Mouse (Mus musculus) embryonic facial prominence, embryonic 14.5 days (tissue): Measurements from ENCODE around the gene Trp53tg5. TPM values are rescaled to one million over a fixed set of nuclear protein-coding genes. Genes with fewer than 3 reads are reported as not detected.

ENCODE experiments used
- ATAC-seq: fragments of 200-750 bp; cut with Nextera tagmentation; 2 replicates; pipeline ENCODE4 v1.8.0; 2017; ENCODE audit warnings: low read depth, moderate number of reproducible peaks, moderate TSS enrichment
- DNase-seq: peaks from one replicate; pipeline ENCODE4 v3.0.0-alpha.2; 2015; ENCODE audit warnings: low spot score
- H3K27ac ChIP-seq: fragments of 300-500 bp; sonication (generic); replicated peaks from 2 replicates; pipeline ENCODE4 v1.5.1; 2014; ENCODE audit warnings: low read depth, mild to moderate bottlenecking, low read length, moderate library complexity
- H3K27me3 ChIP-seq: fragments of 300-500 bp; sonication (generic); replicated peaks from 2 replicates; pipeline ENCODE4 v1.6.1; 2014; ENCODE audit warnings: low read length; ENCODE audit not compliant: control insufficient read depth, insufficient read depth
- H3K36me3 ChIP-seq: fragments of 300-500 bp; sonication (generic); 2 replicates; pipeline ENCODE4 v1.6.1; 2014; ENCODE audit warnings: low read length, mixed read lengths; ENCODE audit not compliant: control insufficient read depth, insufficient read depth
- H3K4me1 ChIP-seq: fragments of 300-500 bp; sonication (generic); 2 replicates; pipeline ENCODE4 v1.6.1; 2014; ENCODE audit warnings: antibody characterized with exemption, low read length; ENCODE audit not compliant: control insufficient read depth, insufficient read depth
- H3K4me2 ChIP-seq: fragments of 300-500 bp; sonication (generic); 2 replicates; pipeline ENCODE4 v1.6.1; 2014; ENCODE audit warnings: low read depth, mild to moderate bottlenecking, low read length, moderate library complexity, mixed read lengths
- H3K4me3 ChIP-seq: fragments of 300-500 bp; sonication (generic); 2 replicates; pipeline ENCODE4 v1.5.1; 2014; ENCODE audit warnings: low read depth, mild to moderate bottlenecking, low read length
- H3K9ac ChIP-seq: fragments of 300-500 bp; sonication (generic); 2 replicates; pipeline ENCODE4 v1.6.1; 2014; ENCODE audit warnings: low read depth, mild to moderate bottlenecking, low read length, moderate library complexity, mixed read lengths
- H3K9me3 ChIP-seq: fragments of 300-500 bp; sonication (generic); 2 replicates; pipeline ENCODE4 v1.6.1; 2016; ENCODE audit warnings: low read length; ENCODE audit not compliant: control insufficient read depth
- WGBS: fragments of 180-500 bp; shearing (Covaris S2); extraction: QIAGEN DNeasy Blood & Tissue Kit; methylation state at CpG from one replicate; pipeline ENCODE4 v1.1.7; 2014; 5-methylcytosine and 5-hydroxymethylcytosine counted together
- polyA plus RNA-seq: library from polyadenylated mRNA; unstranded; fragments of >200 nt; fragmentation: Nextera tagmentation; extraction: Ambion mirVana; gene quantifications from 2 replicates; pipeline ENCODE4 v1.2.1, GENCODE M21; 2014

The Trp53tg5 gene
- polyA plus RNA-seq, 1 experiment from 2014 or later, result not detected

DNA sequence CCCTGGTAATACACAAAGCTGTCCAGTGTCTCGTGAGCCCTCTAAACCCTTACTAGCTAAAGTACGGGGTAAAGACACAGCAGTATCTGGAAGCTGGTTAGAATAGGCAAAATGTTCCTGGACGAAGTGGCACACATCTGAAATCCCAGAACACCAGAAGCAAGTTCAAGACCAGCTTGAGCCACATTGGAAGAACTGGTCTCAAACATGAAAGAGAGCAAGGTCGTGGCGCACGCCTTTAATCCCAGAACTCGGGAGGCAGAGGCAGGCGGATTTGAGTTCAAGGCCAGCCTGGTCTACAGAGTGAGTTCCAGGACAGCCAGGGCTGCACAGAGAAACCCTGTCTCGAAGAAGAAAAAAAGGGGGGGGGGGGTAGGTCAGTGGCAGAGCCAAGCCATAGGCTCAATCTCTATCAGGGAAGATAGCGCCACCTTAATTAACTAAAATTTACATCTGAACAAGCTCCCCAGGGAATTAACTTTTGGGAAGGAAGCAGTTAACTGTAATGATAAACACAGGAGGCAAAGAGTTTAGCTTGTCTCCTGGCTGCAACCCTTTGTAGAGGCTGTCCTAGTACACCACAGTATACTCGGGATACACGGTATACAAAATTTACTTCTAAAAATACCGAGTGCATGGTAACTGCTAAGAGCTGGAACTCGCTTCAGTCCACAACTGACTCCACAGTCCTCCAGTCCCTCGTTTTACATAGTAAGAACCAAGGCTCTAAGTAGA, 43.5 kb downstream of the Trp53tg5 start:
- ATAC-seq, result 0 out of 2 replicates have a peak, but pooled peaks have one; percentile 16
- peak overlapping the region; percentile 53 for H3K27ac ChIP-seq
- H3K4me2 ChIP-seq, result 0 out of 2 replicates have a peak overlapping the region, but pooled peaks have one; percentile 44
- peaks cover 40% of the 10 kb centered on the region for H3K4me1 ChIP-seq
- no peaks in the 10 kb centered on the region for H3K27me3 ChIP-seq
- peaks cover 42% of the 10 kb centered on the region for H3K36me3 ChIP-seq
- no peaks in the 10 kb centered on the region for H3K9me3 ChIP-seq
- no peak for DNase-seq
- H3K4me3 ChIP-seq, result no peak overlapping the region
- H3K9ac ChIP-seq, result no peak overlapping the region
- WGBS, result 53% methylated on average over 15 of the region's 15 CpGs

DNA sequence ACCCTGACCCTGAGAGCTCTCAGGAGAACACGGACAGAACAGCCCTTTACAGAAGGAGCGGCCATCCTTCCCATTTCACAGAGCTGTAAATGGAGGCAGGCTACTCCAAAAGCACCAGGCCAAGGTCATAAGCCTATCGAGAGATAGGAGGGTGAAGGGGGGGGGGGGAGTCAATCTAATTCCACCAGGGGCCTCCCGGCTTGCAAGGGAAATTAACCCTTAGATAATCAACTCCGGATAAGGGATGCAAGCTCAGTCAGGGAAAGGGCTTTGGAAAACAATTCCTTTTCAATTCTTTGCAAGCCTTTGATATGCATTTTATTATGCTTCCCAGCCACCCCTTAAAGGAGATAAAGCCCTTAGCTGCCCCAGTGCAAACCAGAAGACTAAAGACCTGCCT, 45.1 kb downstream of the Trp53tg5 start:
- Histone ChIP-seq H3K9ac (no peak overlapping the region), H3K27ac (no peak overlapping the region), H3K4me2 (no peak overlapping the region), H3K36me3 (peaks cover 55% of the 10 kb centered on the region), H3K27me3 (no peaks in the 10 kb centered on the region), H3K4me1 (peaks cover 31% of the 10 kb centered on the region), H3K9me3 (no peaks in the 10 kb centered on the region), H3K4me3 (no peak overlapping the region)
- ATAC-seq, result no peak
- DNase-seq, result no peak
- WGBS, result 48% methylated on average over 5 of the region's 5 CpGs

DNA sequence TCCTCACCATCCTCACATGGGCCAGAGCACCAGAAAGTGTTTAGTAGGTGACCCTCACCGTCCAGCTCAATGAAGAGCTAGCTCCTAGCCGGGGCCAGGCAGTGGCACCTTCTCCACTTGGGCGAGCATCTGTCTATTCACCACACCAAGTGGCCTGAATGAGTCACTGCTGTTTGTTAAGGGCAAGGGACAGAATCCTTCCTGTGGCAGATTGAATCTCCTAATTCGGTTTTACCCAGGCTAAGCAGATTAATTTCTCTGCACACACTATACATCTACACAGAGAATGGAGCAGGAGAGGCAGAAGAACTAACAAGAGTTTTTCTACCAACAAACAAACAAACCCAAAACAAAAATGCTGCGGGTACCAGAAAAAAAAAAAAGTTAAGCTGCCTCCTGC, 46.6 kb downstream of the Trp53tg5 start:
- no peaks in the 10 kb centered on the region for H3K27me3 ChIP-seq
- H3K4me3 ChIP-seq, result no peak overlapping the region
- no peak for DNase-seq
- H3K9ac ChIP-seq, result no peak overlapping the region
- H3K4me2 ChIP-seq, result no peak overlapping the region
- 84% methylated on average over 5 of the region's 5 CpGs for WGBS
- no peaks in the 10 kb centered on the region for H3K9me3 ChIP-seq
- no peak overlapping the region for H3K27ac ChIP-seq
- peaks cover 16% of the 10 kb centered on the region for H3K4me1 ChIP-seq
- peaks cover 59% of the 10 kb centered on the region for H3K36me3 ChIP-seq
- ATAC-seq, result no peak

DNA sequence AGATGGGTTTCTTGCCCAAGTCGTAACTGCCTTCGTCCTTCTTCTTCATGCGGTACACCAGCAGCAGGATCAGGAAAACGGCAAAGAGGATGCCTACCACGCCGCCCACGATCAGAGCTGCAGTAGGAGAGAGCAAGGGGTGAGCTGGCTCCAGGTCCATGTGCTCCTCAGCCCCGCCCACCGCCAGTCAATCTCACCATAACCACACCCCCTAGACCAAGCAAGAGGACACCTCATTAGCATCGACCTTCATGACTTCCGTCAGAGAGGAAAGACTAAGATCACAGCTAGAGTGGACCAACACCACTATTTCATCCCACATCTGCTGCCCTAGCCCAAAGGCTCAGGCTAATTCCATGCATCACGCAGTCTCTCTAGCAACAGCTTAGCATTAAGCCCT, 47.4 kb downstream of the Trp53tg5 start:
- WGBS, result 36% methylated on average over 11 of the region's 12 CpGs
- no peak; the same call in 1 of the 2 replicates for ATAC-seq
- Histone ChIP-seq H3K9ac (no peak overlapping the region), H3K27me3 (no peaks in the 10 kb centered on the region), H3K36me3 (peaks cover 59% of the 10 kb centered on the region), H3K4me3 (no peak overlapping the region), H3K4me2 (no peak overlapping the region), H3K4me1 (peaks cover 7% of the 10 kb centered on the region), H3K27ac (no peak overlapping the region), H3K9me3 (no peaks in the 10 kb centered on the region)
- DNase-seq, result no peak

DNA sequence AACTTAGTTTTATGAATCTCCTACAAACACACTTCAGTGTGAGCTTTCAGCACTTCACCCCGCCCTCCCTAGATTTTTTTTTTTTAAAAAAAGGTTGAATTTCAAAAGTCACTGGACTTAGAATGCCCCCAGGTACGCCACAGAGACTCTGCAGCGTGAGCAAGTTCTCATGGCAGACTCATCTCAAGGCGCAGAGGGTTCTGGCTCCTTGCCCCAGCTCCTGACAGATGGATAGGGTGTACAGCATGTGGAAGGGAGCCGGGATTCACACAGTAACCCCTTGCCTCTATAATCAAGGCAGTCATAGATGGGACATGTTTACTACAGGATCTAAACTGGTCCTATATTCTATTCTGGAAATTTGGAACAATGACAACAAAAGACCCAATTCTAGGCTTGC, 48.1 kb downstream of the Trp53tg5 start:
- H3K27ac ChIP-seq, result no peak overlapping the region
- H3K9me3 ChIP-seq, result no peaks in the 10 kb centered on the region
- ATAC-seq (no peak), DNase-seq (no peak)
- no peak overlapping the region for H3K4me3 ChIP-seq
- H3K4me1 ChIP-seq, result peaks cover under 1% of the 10 kb centered on the region; the same call in 1 of the 2 replicates
- H3K4me2 ChIP-seq, result no peak overlapping the region
- peaks cover 59% of the 10 kb centered on the region for H3K36me3 ChIP-seq
- H3K27me3 ChIP-seq, result no peaks in the 10 kb centered on the region
- H3K9ac ChIP-seq, result no peak overlapping the region
- 81% methylated on average over 5 of the region's 5 CpGs for WGBS

DNA sequence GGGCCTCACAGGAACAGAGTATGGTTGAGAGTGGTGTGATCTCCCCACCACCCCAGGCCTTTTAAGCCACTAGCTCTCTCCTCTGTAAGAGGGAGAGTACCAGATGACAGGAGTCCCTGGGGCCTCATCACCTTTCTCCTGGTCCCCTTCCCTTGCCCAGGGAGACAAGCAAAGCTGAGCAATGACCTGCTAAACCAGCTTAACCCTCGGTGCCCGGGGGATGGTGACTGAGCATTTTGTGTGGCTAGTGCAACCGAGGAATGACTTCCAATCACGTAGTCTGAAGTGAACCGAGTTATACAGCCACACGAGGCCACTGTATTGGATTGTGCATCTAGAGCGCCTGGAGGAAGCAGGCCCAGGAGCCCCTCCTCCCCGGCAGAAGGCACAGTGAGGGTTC, 49.1 kb downstream of the Trp53tg5 start:
- ATAC-seq (no peak), DNase-seq (no peak)
- no peaks in the 10 kb centered on the region for H3K9me3 ChIP-seq
- H3K27ac ChIP-seq, result no peak overlapping the region
- no peak overlapping the region for H3K4me2 ChIP-seq
- H3K36me3 ChIP-seq, result peaks cover 58% of the 10 kb centered on the region
- 87% methylated on average over 8 of the region's 8 CpGs for WGBS
- no peak overlapping the region for H3K4me3 ChIP-seq
- H3K9ac ChIP-seq, result no peak overlapping the region
- no peaks in the 10 kb centered on the region for H3K4me1 ChIP-seq
- H3K27me3 ChIP-seq, result no peaks in the 10 kb centered on the region

DNA sequence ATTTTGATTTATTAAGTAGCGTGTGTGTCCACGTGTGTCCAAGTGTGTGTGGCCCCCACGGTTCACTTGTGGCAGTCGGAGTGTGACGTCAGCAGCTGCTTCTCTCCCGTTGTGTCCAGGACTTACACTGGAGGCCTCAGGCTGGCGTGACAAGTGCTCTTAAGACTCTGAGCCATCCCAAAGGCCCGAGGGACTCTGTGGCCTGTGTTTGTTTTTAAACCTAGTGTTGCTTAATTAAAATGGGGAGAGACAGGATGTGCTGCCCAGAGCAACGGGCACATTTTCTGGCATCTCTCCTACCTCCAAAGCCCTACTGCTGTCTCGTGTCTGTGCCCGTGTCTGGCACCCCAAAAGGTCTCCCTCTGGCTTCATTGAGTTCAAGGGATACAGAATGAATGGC, 50.1 kb downstream of the Trp53tg5 start:
- Histone ChIP-seq H3K36me3 (peaks cover 48% of the 10 kb centered on the region), H3K4me1 (no peaks in the 10 kb centered on the region), H3K27me3 (no peaks in the 10 kb centered on the region), H3K4me2 (no peak overlapping the region), H3K27ac (no peak overlapping the region; the same call in 1 of the 2 replicates), H3K9me3 (no peaks in the 10 kb centered on the region), H3K4me3 (no peak overlapping the region), H3K9ac (no peak overlapping the region)
- no peak for DNase-seq
- ATAC-seq, result no peak
- 81% methylated on average over 11 of the region's 11 CpGs for WGBS

DNA sequence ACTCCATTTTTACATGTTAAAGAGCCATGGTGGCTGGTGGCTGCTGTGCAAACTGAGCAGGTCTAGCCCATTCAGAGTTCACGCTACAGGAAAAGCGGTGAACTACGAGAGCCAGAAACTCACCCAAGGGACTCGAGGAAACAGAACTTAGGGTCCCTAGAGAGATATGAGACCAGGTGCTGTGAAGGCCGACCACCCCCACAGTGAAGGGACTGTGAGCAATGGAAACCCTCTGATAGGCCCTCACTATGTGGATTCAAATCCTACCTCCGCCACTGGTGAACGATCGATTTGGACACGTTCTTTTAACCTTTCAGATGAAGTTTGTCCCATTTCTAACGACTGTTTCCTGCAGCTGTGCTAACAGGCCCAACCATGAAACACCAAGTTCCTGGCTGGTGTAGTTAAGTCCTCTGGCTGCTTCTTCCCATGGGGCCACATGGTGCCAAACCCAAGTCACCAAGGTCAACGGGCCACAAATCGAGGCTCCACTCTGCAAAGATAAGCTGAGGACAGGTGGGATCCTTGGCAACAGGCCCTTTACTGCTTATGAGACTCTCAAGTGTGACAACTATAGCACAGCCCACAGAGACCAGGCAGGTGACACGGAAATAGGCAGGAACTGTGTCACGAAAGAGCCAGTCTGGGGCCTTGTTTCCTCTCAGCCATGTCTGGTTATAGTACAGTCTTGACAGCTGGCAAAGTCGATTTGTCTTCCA, 50.7 kb downstream of the Trp53tg5 start:
- H3K36me3 ChIP-seq, result peaks cover 42% of the 10 kb centered on the region
- no peak overlapping the region for H3K4me3 ChIP-seq
- no peak overlapping the region; the same call in 1 of the 2 replicates for H3K27ac ChIP-seq
- no peak overlapping the region for H3K4me2 ChIP-seq
- no peaks in the 10 kb centered on the region for H3K9me3 ChIP-seq
- no peaks in the 10 kb centered on the region for H3K4me1 ChIP-seq
- 85% methylated on average over 15 of the region's 15 CpGs for WGBS
- ATAC-seq, result no peak
- H3K27me3 ChIP-seq, result no peaks in the 10 kb centered on the region
- DNase-seq, result no peak
- no peak overlapping the region for H3K9ac ChIP-seq
